Mouse (Mus musculus) thymus, adult 2 months (tissue): ENCODE measurements at regions not wholly inside any gene's neighbourhood (a gene's known extent, or its start where the extent isn't known, plus 50 kb on each side); places are given as distances from the start of the nearest gene placed in this dataset.

Experiments
- CTCF ChIP-seq: fragments of 200-500 bp; IDR thresholded peaks from 2 replicates; pipeline ENCODE4 v1.5.1; 2012; ENCODE audit warnings: mild to moderate bottlenecking, control low read depth, low read length, moderate library complexity, borderline replicate concordance; ENCODE audit not compliant: control insufficient read depth, poor library complexity, insufficient read depth; ENCODE audit errors: extremely low read depth
- POLR2A ChIP-seq: fragments of 200-500 bp; IDR thresholded peaks from 2 replicates; pipeline ENCODE4 v1.6.1; 2012; ENCODE audit warnings: mild to moderate bottlenecking, low read length, control low read depth, moderate library complexity; ENCODE audit not compliant: control insufficient read depth, poor library complexity, insufficient read depth; ENCODE audit errors: extremely low read depth

GRCm38 (mm10) chr4:61973236-61973635 is 80.7 kb downstream of the Mup20 start:
- TF ChIP-seq POLR2A (no peak), CTCF (no peak)
